Mouse (Mus musculus) lung, postnatal 25 days (tissue): ENCODE measurements around the gene Htt.

Experiments used
- DNase-seq: peaks from one replicate; pipeline ENCODE4 v3.0.0; 2022; ENCODE audit warnings: low spot score

Htt gene

GRCm38 (mm10) chr5:34931516-34932457 lies 170.2 kb downstream of the Htt start:
- no peak for DNase-seq

DNA sequence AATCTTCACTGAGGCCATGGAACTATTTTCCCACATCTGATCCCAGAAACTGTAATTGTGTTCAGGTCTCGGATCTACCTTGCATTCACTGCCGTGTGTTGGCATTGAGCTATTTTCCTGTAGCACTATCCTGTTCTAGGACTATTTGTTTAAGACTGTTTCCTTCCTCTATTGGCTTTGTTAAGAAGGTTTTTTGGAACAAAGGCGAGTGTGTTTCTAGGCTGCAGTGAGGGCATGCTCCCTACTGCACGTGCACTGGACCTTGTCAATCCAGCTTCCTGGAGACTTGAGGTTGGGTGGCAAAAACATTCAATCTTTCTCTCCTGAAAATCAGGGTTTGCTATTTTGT lies 170.9 kb downstream of the Htt start:
- peak; percentile 80 for DNase-seq

- DNase-seq = no peak
These were observed 171.9 kb downstream of the Htt start for GRCm38 (mm10) chr5:34933461-34933860.

GRCm38 (mm10) chr5:34941710-34942470 lies 180.3 kb downstream of the Htt start:
- DNase-seq = no peak

DNA sequence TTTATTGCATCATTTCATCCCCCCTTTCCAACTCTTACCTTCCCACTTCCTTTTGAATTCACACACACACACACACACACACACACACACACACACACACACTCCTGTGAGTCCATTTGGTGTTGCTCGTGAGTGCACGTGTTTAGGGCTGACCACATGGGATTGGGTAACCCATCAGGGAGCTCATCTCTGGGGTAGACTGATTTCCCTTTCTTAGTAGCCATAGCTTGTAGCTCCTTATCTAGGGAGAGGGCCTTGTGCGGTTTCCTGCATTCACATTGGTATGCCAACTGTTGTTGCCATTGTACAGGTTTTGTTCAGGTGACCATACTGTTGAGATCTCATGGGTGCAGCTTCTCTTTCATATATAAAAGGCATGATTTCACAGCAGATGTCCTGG lies 181.9 kb downstream of the Htt start:
- no peak for DNase-seq

DNA sequence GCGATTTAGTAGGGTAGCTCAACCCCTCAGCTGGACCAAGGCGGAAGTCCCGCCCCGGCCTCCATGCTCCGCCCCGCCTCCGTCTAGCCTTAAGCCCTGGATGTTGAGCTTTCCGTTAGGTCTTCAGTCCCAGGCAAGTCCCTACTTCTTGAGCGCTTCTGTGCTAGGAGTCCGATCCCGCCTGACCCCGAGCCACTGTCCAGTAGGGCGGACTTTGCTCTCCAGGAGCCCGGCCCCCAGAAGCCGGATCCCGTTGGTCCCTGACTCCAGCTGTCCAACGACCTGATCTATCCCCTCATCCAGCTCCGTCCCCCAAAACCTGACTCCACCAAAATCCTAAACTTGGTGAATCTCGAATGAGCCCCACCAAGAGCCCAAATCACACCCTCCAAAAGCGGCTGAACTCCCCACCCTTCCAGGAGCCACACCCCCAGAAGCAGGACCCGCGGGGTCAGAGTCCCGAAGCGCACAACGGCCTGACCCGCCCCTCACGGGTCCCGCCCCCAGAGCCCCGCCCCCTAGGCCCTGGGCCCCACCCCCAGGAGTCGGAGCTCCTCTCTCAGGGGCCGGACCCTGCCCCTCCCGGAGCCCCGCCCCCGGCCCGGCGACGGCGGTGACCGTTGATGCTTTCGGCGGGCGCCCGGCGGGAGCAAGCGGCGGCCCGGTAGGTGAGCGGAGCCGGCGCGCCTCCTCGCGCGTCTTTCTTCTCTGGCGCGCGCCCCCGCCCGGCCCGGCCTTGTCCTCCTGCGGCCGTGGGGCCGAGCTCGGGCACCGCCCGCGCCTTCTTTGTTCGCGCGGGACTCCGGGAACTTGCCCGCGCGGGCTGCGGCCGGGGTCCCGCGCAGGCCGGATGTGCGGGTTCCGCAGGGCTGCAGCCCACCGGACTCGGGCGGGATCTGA lies 187.6 kb downstream of the Htt start, which contains the start of gene Rgs12:
Rgs12 (plus strand) TSS at position 585 of the 900 bp plus-strand sequence.
- DNase-seq = peak; percentile 89

- no peak for DNase-seq
These were observed 188.2 kb downstream of the Htt start for GRCm38 (mm10) chr5:34949769-34950211.

- no peak for DNase-seq
These were observed 189.1 kb downstream of the Htt start for GRCm38 (mm10) chr5:34950486-34951160.

GRCm38 (mm10) chr5:34951161-34951834 lies 189.8 kb downstream of the Htt start:
- no peak for DNase-seq

GRCm38 (mm10) chr5:34954508-34954907 lies 193.0 kb downstream of the Htt start:
- DNase-seq = no peak

- DNase-seq = no peak
These were observed 194.1 kb downstream of the Htt start for GRCm38 (mm10) chr5:34955630-34956029.

DNA sequence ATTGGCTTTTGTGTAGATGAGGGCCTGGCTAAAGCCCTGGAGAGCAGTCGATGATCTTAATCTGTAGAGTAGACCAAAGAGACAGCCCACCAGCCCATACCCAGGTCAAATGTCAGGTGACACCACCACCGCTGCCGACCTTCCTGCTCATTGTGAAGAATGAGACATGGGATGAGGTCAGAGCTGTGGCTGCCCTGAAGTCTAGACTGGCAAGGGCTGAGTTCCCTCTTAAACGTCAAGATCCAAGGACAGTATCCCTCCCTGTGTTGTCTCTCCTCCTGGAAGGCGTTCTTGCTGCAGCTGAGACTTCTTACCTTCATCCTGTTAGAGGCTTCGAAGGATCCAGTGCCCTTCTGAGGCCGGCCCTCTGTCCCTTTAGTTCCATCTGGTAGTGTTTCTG lies 194.6 kb downstream of the Htt start:
- no peak for DNase-seq

DNA sequence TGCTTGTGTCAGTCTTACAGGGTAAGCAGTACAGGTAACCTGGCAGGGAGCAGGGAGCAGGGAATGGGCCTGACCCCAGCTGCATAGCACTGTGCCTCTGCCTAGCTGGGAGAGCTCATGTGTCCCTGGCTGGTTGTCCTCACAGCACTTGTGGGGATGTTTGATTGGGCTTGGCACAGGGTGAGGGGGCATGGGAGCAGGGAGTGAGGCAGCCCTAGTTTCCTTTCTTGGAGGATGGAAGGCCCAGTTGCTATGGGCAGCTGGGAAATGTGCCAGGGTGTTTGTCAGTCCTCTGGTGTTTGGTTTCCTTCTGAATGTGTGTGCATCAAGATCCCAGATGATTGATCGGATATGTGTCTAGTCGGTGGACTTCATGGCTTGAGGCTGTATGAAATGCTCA lies 195.5 kb downstream of the Htt start:
- DNase-seq = peak; percentile 68

DNA sequence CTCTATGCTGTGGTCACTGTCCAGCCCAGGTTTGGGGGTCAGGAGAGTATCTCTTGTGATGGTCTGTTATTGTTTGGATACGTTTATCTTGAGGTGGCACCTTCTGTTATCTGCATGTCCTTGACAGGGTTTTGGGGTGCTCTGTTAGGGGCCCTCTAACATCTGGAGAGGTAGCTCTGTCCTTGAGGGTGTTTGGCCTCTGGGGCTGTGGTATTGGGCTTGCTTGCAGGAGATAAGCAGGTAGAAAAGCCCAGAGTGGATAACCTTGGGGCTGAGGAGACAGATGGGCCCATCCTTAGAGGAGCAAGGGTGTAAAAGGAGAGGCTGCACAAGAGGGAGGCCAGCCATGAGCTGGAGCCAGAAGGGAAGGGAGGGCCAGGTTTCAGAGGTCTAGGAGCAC lies 198.5 kb downstream of the Htt start:
- DNase-seq = no peak
